Mouse (Mus musculus): ENCODE measurements at regions not wholly inside any gene's neighbourhood (a gene's known extent, or its start where the extent isn't known, plus 50 kb on each side); places are given as distances from the start of the nearest gene placed in this dataset.

- Histone ChIP-seq H3K27me3 (ENCODE audit: control insufficient read depth, insufficient read depth, low read length) (no peaks in the 10 kb centered on the region), H3K9ac (ENCODE audit: low read depth, low read length) (no peak overlapping the region), H3K4me3 (no peak overlapping the region), H3K4me1 (ENCODE audit: control insufficient read depth, insufficient read depth, low read length) (peaks cover 3% of the 10 kb centered on the region; the same call in 1 of the 2 replicates), H3K27ac (no peak overlapping the region), H3K36me3 (ENCODE audit: control insufficient read depth, insufficient read depth, low read length) (no peaks in the 10 kb centered on the region), H3K79me2 (replicated peaks; ENCODE audit: control insufficient read depth, insufficient read depth, low read length) (no peaks in the 10 kb centered on the region)
- TF ChIP-seq CTCF (IDR thresholded peaks at IDR 0.05) (no peak), POLR2A (IDR thresholded peaks at IDR 0.05; ENCODE audit: insufficient read depth, low read depth, low read length) (no peak), EP300 (IDR thresholded peaks at IDR 0.05; ENCODE audit: insufficient read depth, low read depth, low read length) (no peak)
- intact Hi-C loops (cut with DNase I): loop anchor here (5.0 kb wide), 1 partner anchor 120 kb away; no protein-coding TSS in a partner anchor
- DNase-seq: no peak
These were observed 309.6 kb upstream of the Thbs1 start for GRCm38 (mm10) chr2:117801946-117802600.

GRCm38 (mm10) chr2:117802686-117803085 lies 309.0 kb upstream of the Thbs1 start:
- 52% methylated on average over 2 of the region's 2 CpGs for WGBS
- intact Hi-C loops (cut with DNase I): loop anchor here (5.0 kb wide), 1 partner anchor 120 kb away; no protein-coding TSS in a partner anchor
- H3K27me3 ChIP-seq (ENCODE audit: control insufficient read depth, insufficient read depth, low read length): no peaks in the 10 kb centered on the region
- no peaks in the 10 kb centered on the region for H3K79me2 ChIP-seq (replicated peaks; ENCODE audit: control insufficient read depth, insufficient read depth, low read length)
- H3K4me1 ChIP-seq (ENCODE audit: control insufficient read depth, insufficient read depth, low read length): peaks cover 3% of the 10 kb centered on the region; the same call in 1 of the 2 replicates
- no peaks in the 10 kb centered on the region for H3K36me3 ChIP-seq (ENCODE audit: control insufficient read depth, insufficient read depth, low read length)
- H3K27ac ChIP-seq: no peak overlapping the region
- no peak overlapping the region for H3K4me3 ChIP-seq
- H3K9ac ChIP-seq (ENCODE audit: low read depth, low read length): no peak overlapping the region
- TF ChIP-seq CTCF (IDR thresholded peaks at IDR 0.05) (no peak), EP300 (IDR thresholded peaks at IDR 0.05; ENCODE audit: insufficient read depth, low read depth, low read length) (no peak), POLR2A (IDR thresholded peaks at IDR 0.05; ENCODE audit: insufficient read depth, low read depth, low read length) (no peak)
- no peak for DNase-seq

- no peak for DNase-seq
- Histone ChIP-seq H3K79me2 (replicated peaks; ENCODE audit: control insufficient read depth, insufficient read depth, low read length) (no peaks in the 10 kb centered on the region), H3K27me3 (ENCODE audit: control insufficient read depth, insufficient read depth, low read length) (no peaks in the 10 kb centered on the region), H3K27ac (no peak overlapping the region), H3K4me3 (no peak overlapping the region), H3K9ac (ENCODE audit: low read depth, low read length) (no peak overlapping the region), H3K36me3 (ENCODE audit: control insufficient read depth, insufficient read depth, low read length) (no peaks in the 10 kb centered on the region), H3K4me1 (ENCODE audit: control insufficient read depth, insufficient read depth, low read length) (peaks cover 3% of the 10 kb centered on the region; the same call in 1 of the 2 replicates)
- TF ChIP-seq POLR2A (IDR thresholded peaks at IDR 0.05; ENCODE audit: insufficient read depth, low read depth, low read length): no peak
- no peak for TF ChIP-seq CTCF (IDR thresholded peaks at IDR 0.05)
- no peak for TF ChIP-seq EP300 (IDR thresholded peaks at IDR 0.05; ENCODE audit: insufficient read depth, low read depth, low read length)
- intact Hi-C loops (cut with DNase I): loop anchor here (5.0 kb wide), 1 partner anchor 118 kb away; no protein-coding TSS in a partner anchor
These were observed 307.0 kb upstream of the Thbs1 start for GRCm38 (mm10) chr2:117804686-117805085.

GRCm38 (mm10) chr2:117807121-117807520 lies 304.6 kb upstream of the Thbs1 start:
- no peak overlapping the region for H3K4me3 ChIP-seq
- WGBS: 68% methylated on average over 3 of the region's 3 CpGs
- H3K27me3 ChIP-seq (ENCODE audit: control insufficient read depth, insufficient read depth, low read length): no peaks in the 10 kb centered on the region
- TF ChIP-seq CTCF (IDR thresholded peaks at IDR 0.05): no peak
- TF ChIP-seq EP300 (IDR thresholded peaks at IDR 0.05; ENCODE audit: insufficient read depth, low read depth, low read length): no peak
- TF ChIP-seq POLR2A (IDR thresholded peaks at IDR 0.05; ENCODE audit: insufficient read depth, low read depth, low read length): no peak
- intact Hi-C loops (cut with DNase I): no loop called here
- no peaks in the 10 kb centered on the region for H3K79me2 ChIP-seq (replicated peaks; ENCODE audit: control insufficient read depth, insufficient read depth, low read length)
- H3K4me1 ChIP-seq (ENCODE audit: control insufficient read depth, insufficient read depth, low read length): no peaks in the 10 kb centered on the region
- H3K36me3 ChIP-seq (ENCODE audit: control insufficient read depth, insufficient read depth, low read length): no peaks in the 10 kb centered on the region
- H3K9ac ChIP-seq (ENCODE audit: low read depth, low read length): no peak overlapping the region
- DNase-seq: no peak
- H3K27ac ChIP-seq: no peak overlapping the region

- no peaks in the 10 kb centered on the region for H3K36me3 ChIP-seq (ENCODE audit: control insufficient read depth, insufficient read depth, low read length)
- TF ChIP-seq POLR2A (IDR thresholded peaks at IDR 0.05; ENCODE audit: insufficient read depth, low read depth, low read length) (no peak), CTCF (IDR thresholded peaks at IDR 0.05) (0 out of 2 replicates have a peak, but pooled peaks have one; percentile 2), EP300 (IDR thresholded peaks at IDR 0.05; ENCODE audit: insufficient read depth, low read depth, low read length) (no peak)
- intact Hi-C loops (cut with DNase I): no loop called here
- H3K79me2 ChIP-seq (replicated peaks; ENCODE audit: control insufficient read depth, insufficient read depth, low read length): no peaks in the 10 kb centered on the region
- H3K27ac ChIP-seq: no peak overlapping the region
- H3K4me3 ChIP-seq: no peak overlapping the region
- H3K4me1 ChIP-seq (ENCODE audit: control insufficient read depth, insufficient read depth, low read length): no peaks in the 10 kb centered on the region
- no peak overlapping the region for H3K9ac ChIP-seq (ENCODE audit: low read depth, low read length)
- no peaks in the 10 kb centered on the region for H3K27me3 ChIP-seq (ENCODE audit: control insufficient read depth, insufficient read depth, low read length)
- DNase-seq: no peak
- 52% methylated on average over 1 of the region's 1 CpGs for WGBS
These were observed 300.2 kb upstream of the Thbs1 start for GRCm38 (mm10) chr2:117811506-117811905.

- Histone ChIP-seq H3K4me3 (no peak overlapping the region), H3K9ac (ENCODE audit: low read depth, low read length) (no peak overlapping the region), H3K4me1 (ENCODE audit: control insufficient read depth, insufficient read depth, low read length) (no peaks in the 10 kb centered on the region), H3K79me2 (replicated peaks; ENCODE audit: control insufficient read depth, insufficient read depth, low read length) (no peaks in the 10 kb centered on the region), H3K36me3 (ENCODE audit: control insufficient read depth, insufficient read depth, low read length) (no peaks in the 10 kb centered on the region), H3K27me3 (ENCODE audit: control insufficient read depth, insufficient read depth, low read length) (no peaks in the 10 kb centered on the region), H3K27ac (no peak overlapping the region)
- intact Hi-C loops (cut with DNase I): no loop called here
- no peak for DNase-seq
- TF ChIP-seq CTCF (IDR thresholded peaks at IDR 0.05): no peak
- 58% methylated on average over 2 of the region's 2 CpGs for WGBS
These were observed 299.7 kb upstream of the Thbs1 start for GRCm38 (mm10) chr2:117811931-117812330.
